In genomic region chr8:123518172-123518571, GRCm38 (mm10) we compare ENCODE assay signal across 8 mouse cellular contexts. TPM values are rescaled to one million over a fixed set of nuclear protein-coding genes. Genes with fewer than 3 reads are reported as not detected.
A peak's percentile ranks its signal among the peaks of the same experiment; 100 is the strongest.
DNase-seq lines count a peak whose midpoint lies in the region; ATAC-seq and TF ChIP-seq lines count a peak whose summit lies in the region.

No protein-coding gene starts in this region.

- no peaks in the 10 kb centered on the region for H3K9me3 ChIP-seq in lung, embryonic 15.5 days
- no peaks in the 10 kb centered on the region for H3K9me3 ChIP-seq in forebrain, embryonic 11.5 days (ENCODE audit: control insufficient read depth, low read length)
- H3K9me3 ChIP-seq in limb, embryonic 13.5 days = no peaks in the 10 kb centered on the region

- TF ChIP-seq POLR2A in small intestine, adult 2 months (IDR thresholded peaks at IDR 0.05; ENCODE audit: low read depth, low read length) = no peak

- peaks cover 23% of the 10 kb centered on the region for H3K4me1 ChIP-seq in lung, embryonic 15.5 days
- H3K4me1 ChIP-seq in forebrain, embryonic 11.5 days (replicated peaks; ENCODE audit: control insufficient read depth, insufficient read depth, low read length) = peaks cover 15% of the 10 kb centered on the region
- peaks cover 27% of the 10 kb centered on the region for H3K4me1 ChIP-seq in limb, embryonic 13.5 days
- H3K4me1 ChIP-seq in small intestine, adult 2 months (ENCODE audit: control insufficient read depth, insufficient read depth, insufficient read length, low read length) = peaks cover 7% of the 10 kb centered on the region; the same call in 1 of the 2 replicates

- TF ChIP-seq CTCF in small intestine, adult 2 months (IDR thresholded peaks at IDR 0.05; ENCODE audit: extremely low read depth, insufficient read length, insufficient replicate concordance, low read depth, low read length) = no peak

- H3K27ac ChIP-seq in lung, embryonic 15.5 days = no peak overlapping the region
- H3K27ac ChIP-seq in forebrain, embryonic 11.5 days (ENCODE audit: low read depth, low read length) = no peak overlapping the region
- no peak overlapping the region for H3K27ac ChIP-seq in limb, embryonic 13.5 days
- H3K27ac ChIP-seq in small intestine, adult 2 months (ENCODE audit: insufficient read depth, low read depth, low read length) = no peak overlapping the region

- peaks cover 22% of the 10 kb centered on the region for H3K36me3 ChIP-seq in lung, embryonic 15.5 days
- no peaks in the 10 kb centered on the region; the same call in 1 of the 2 replicates for H3K36me3 ChIP-seq in forebrain, embryonic 11.5 days (ENCODE audit: control insufficient read depth, insufficient read depth, low read length)
- peaks cover 25% of the 10 kb centered on the region for H3K36me3 ChIP-seq in limb, embryonic 13.5 days
- peaks cover 3% of the 10 kb centered on the region; the same call in 1 of the 2 replicates for H3K36me3 ChIP-seq in small intestine, adult 2 months (ENCODE audit: control insufficient read depth, insufficient read depth, low read length)

- DNase-seq in lung, postnatal 36 days = no peak
- no peak for DNase-seq in forebrain, embryonic 11.5 days (ENCODE audit: low spot score)
- no peak for DNase-seq in frontal cortex, postnatal 25 days (ENCODE audit: low spot score in 2 of 2)
- DNase-seq in embryo, embryonic 11 days = no peak
- no peak for DNase-seq in left cerebral cortex, postnatal 10 days (ENCODE audit: extremely low spot score in 1 of 2, low spot score in 2 of 2)

- no peak for ATAC-seq in lung, embryonic 15.5 days (ENCODE audit: borderline replicate concordance, extremely low read depth, low FRiP score, low TSS enrichment)
- no peak for ATAC-seq in forebrain, embryonic 11.5 days (replicated peaks; ENCODE audit: low FRiP score)
- ATAC-seq in limb, embryonic 13.5 days (ENCODE audit: low FRiP score, low read depth) = no peak

- peak overlapping the region; percentile 67 for H3K4me2 ChIP-seq in lung, embryonic 15.5 days
- H3K4me2 ChIP-seq in forebrain, embryonic 11.5 days (ENCODE audit: low read depth, low read length, severe bottlenecking) = peak overlapping the region; percentile 83; the same call in 1 of the 2 replicates
- H3K4me2 ChIP-seq in limb, embryonic 13.5 days (replicated peaks) = peak overlapping the region; percentile 94

- peak overlapping the region; percentile 86 for H3K4me3 ChIP-seq in lung, embryonic 15.5 days
- H3K4me3 ChIP-seq in forebrain, embryonic 11.5 days (ENCODE audit: low read depth, low read length) = peak overlapping the region; percentile 63; the same call in 1 of the 2 replicates
- H3K4me3 ChIP-seq in limb, embryonic 13.5 days = peak overlapping the region; percentile 77
- peak overlapping the region; percentile 90 for H3K4me3 ChIP-seq in small intestine, adult 2 months (ENCODE audit: low read depth, low read length)

- H3K27me3 ChIP-seq in lung, embryonic 15.5 days = peaks cover 41% of the 10 kb centered on the region
- H3K27me3 ChIP-seq in forebrain, embryonic 11.5 days (ENCODE audit: control insufficient read depth, insufficient read depth, low read length) = no peaks in the 10 kb centered on the region; the same call in 1 of the 2 replicates
- H3K27me3 ChIP-seq in limb, embryonic 13.5 days = peaks cover 34% of the 10 kb centered on the region
- H3K27me3 ChIP-seq in small intestine, adult 2 months (ENCODE audit: control insufficient read depth, insufficient read depth, low read length) = peaks cover 29% of the 10 kb centered on the region

- H3K9ac ChIP-seq in lung, embryonic 15.5 days = 0 out of 2 replicates have a peak overlapping the region, but pooled peaks have one; percentile 27
- H3K9ac ChIP-seq in forebrain, embryonic 11.5 days (ENCODE audit: low read length) = no peak overlapping the region
- no peak overlapping the region for H3K9ac ChIP-seq in limb, embryonic 13.5 days

- intact Hi-C loops in left cerebral cortex, postnatal 10 days (cut with DNase I) = no loop called here

- 25% methylated on average over 10 of the region's 10 CpGs for WGBS in lung, embryonic 15.5 days
- 40% methylated on average over 10 of the region's 10 CpGs for WGBS in forebrain, embryonic 11.5 days
- 33% methylated on average over 10 of the region's 10 CpGs for WGBS in limb, embryonic 13.5 days
- 26% methylated on average over 10 of the region's 10 CpGs for WGBS in small intestine, adult 2 months

RNA-seq across cellular contexts. Expression of gene Gas8, which starts 0.5 kb away (rescaled TPM):
- 27.6 and 29.8 TPM in 2 replicates for polyA plus RNA-seq in lung, embryonic 15.5 days (2015; fragmentation: Nextera tagmentation; extraction: Ambion mirVana)
- 41.8 and 42.1 TPM in 2 replicates for polyA plus RNA-seq in forebrain, embryonic 11.5 days (2014; fragmentation: Nextera tagmentation; extraction: Ambion mirVana)
- 35.7 and 37.7 TPM in 2 replicates for polyA plus RNA-seq in limb, embryonic 13.5 days (2015; fragmentation: Nextera tagmentation; extraction: Ambion mirVana)
- polyA plus RNA-seq in small intestine, adult 2 months (2012; rRNA removed) = 1.5 and 2.1 TPM in 2 replicates
- 10 to 100 TPM; 34.1 to 34.8 TPM for total RNA-seq in left cerebral cortex, postnatal 10 days (2021)

RNA-seq across cellular contexts. Expression of gene Dbndd1, which starts 2.9 kb away (rescaled TPM):
- 1.9 and 2.4 TPM in 2 replicates for polyA plus RNA-seq in lung, embryonic 15.5 days (2015; fragmentation: Nextera tagmentation; extraction: Ambion mirVana)
- 24.0 and 27.5 TPM in 2 replicates for polyA plus RNA-seq in forebrain, embryonic 11.5 days (2014; fragmentation: Nextera tagmentation; extraction: Ambion mirVana)
- 12.8 and 13.4 TPM in 2 replicates for polyA plus RNA-seq in limb, embryonic 13.5 days (2015; fragmentation: Nextera tagmentation; extraction: Ambion mirVana)
- polyA plus RNA-seq in small intestine, adult 2 months (2012; rRNA removed) = 0.16 TPM in 1 of 2 replicates, not detected in the other
- 10 to 100 TPM; 16.0 to 17.9 TPM for total RNA-seq in left cerebral cortex, postnatal 10 days (2021)

RNA-seq across cellular contexts. Expression of gene Afg3l1, which starts 40.5 kb away (rescaled TPM):
- polyA plus RNA-seq in lung, embryonic 15.5 days (2015; fragmentation: Nextera tagmentation; extraction: Ambion mirVana) = 48.2 and 50.5 TPM in 2 replicates
- polyA plus RNA-seq in forebrain, embryonic 11.5 days (2014; fragmentation: Nextera tagmentation; extraction: Ambion mirVana) = 44.3 and 51.0 TPM in 2 replicates
- 58.6 and 66.3 TPM in 2 replicates for polyA plus RNA-seq in limb, embryonic 13.5 days (2015; fragmentation: Nextera tagmentation; extraction: Ambion mirVana)
- 10.5 and 16.6 TPM in 2 replicates for polyA plus RNA-seq in small intestine, adult 2 months (2012; rRNA removed)
- 10 to 100 TPM; 38.3 to 38.6 TPM for total RNA-seq in left cerebral cortex, postnatal 10 days (2021)
